Mouse (Mus musculus): ENCODE measurements around the gene Gm42906.

DNA sequence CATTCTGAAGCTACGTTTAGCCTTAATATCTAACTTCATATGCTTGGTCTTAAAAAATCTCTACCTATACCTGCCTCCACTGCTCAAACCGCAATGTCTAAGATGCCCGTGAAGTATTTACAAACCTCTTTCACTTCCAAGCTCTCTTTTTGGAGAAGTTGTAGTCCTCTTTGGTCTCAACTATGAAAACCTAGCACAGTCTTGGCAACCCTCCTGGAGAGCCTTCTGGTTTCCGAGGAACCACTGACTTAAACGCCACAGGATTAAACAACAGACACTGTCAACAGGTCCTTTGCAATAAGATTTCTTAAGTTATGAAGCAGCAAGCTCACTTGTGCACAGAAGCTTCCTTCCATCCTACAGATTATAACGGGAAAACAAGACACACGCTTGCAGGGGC lies 196.1 kb downstream of the Gm42906 start:
- TF ChIP-seq MAFK (IDR thresholded peaks at IDR 0.05; ENCODE audit: insufficient read depth, low read depth, low read length) (no peak), HCFC1 (IDR thresholded peaks at IDR 0.05; ENCODE audit: borderline replicate concordance, insufficient read depth, low read length) (no peak)

All from ES-E14 (cell line).